Mouse (Mus musculus): ENCODE measurements around the gene Pear1.

The Pear1 gene

DNA sequence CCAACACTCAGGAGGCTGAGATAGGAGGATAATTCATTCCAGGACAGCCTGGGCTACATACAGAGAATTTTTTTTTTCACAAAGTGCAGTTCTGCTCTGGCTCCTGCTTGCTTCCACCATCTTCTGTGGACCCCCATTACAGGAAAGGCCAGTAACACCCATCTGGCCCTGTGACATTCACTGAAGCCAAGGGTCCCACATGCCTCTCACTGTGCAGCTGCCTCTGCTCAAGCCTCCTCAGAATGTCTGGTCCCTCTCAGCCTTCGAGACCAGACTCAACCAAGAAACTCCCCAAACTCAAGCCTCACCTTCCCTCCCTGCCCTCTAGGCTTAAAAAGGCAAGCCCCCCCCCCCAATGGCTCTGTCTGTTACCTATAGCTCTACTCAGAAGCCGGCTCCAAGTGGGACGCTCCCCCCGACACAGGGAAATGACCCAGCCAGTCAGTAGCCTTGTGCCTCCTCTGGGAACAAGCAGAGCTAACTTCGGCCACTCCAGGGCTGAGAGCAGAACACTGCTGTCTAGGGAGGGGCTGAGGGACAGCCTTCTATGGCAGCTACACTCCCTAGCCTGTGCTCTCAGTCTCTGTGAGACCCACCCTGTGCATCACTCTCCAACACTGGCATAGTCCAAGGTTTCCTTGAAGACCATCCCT lies 58.3 kb downstream of the Pear1 start:
- no peak for DNase-seq (ENCODE audit: low spot score)

DNA sequence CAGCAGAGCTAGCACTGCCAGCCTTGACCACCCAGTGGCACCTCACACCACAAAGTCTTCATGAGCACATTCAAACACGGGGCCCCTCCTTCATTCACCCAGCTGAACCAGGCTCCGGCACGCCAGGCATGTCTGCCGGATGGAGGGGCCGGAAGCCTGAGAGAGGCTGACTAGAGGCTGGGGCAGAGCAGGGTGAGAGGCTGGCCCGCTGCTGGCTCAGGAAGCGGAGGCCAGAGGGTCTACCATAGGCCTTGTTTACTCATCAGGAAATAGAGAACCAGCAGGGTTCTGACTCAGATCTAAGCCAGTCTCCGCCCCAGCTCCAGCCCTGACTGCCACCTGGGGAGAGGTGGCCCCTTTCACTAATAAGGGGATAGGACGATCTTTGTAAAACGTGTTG lies 59.0 kb downstream of the Pear1 start:
- no peak for DNase-seq (ENCODE audit: low spot score)

DNA sequence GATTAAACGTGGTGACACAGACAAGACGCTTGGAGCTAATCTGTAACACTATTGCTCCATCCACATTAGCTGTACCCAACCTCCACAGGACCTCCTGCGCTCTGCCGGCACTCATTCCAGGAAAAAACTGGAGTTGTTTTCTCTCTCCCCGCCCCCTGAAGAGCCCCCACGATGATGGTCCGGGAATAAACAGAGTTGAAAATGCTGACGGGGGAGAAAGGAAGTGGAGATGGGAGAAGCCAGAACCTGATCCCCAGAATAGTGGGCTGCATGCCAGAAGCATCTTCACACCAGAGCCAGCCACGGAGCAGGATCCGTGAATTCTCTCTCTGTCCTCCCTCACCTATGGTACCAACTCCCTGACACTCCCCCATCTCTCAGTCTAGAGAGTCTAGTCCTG lies 59.6 kb downstream of the Pear1 start:
- no peak for DNase-seq (ENCODE audit: low spot score)

DNA sequence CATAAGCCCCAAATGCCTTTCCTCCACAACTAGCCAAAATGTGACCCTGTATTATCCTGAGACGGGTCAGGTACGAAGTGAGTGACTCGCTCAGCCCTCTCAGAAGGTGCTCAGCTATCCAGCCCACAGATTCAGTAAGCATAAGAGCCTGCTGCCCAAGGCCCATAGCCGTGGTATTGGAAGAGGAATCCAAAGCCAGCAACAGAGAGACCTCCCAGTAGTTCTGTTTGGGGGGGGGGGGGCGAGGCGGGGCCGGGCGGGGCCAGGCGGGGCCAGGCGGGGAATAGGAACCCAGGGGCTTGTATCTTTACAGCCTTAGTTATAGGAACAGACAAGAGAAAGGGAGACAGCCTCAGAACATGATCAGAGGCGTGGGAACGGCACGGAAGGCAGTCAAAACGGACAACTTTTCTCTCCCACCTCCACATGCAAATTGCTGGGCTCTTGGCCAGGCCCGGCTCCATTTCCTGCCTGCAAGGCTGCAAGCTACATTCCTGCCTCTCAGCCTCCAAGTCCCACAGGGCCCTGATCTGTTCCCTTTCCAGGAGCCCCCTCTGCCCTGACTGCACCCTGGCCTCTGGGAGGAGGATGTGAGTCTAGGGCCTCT lies 60.3 kb downstream of the Pear1 start:
- DNase-seq (ENCODE audit: low spot score), result peak; percentile 79

DNA sequence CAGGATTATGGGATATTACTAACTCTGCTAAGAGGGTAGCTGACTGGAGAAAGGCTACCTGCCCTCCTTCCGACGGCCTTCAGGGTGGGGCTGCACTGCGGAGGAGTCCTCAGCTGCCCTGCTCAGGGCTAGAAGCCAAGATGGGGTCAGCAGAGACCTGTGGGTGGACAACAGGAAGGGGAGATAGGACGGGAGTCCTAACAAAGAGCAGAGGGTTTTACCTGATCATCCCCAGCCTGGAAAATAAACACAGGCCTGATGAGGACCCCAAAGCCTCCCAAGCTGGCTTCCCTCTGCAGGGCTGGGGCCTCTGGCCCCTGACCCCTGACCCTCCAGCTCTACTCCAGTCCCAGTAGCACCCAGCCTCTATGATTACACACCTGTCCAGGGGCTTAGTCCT lies 60.9 kb downstream of the Pear1 start:
- DNase-seq (ENCODE audit: low spot score), result no peak

DNA sequence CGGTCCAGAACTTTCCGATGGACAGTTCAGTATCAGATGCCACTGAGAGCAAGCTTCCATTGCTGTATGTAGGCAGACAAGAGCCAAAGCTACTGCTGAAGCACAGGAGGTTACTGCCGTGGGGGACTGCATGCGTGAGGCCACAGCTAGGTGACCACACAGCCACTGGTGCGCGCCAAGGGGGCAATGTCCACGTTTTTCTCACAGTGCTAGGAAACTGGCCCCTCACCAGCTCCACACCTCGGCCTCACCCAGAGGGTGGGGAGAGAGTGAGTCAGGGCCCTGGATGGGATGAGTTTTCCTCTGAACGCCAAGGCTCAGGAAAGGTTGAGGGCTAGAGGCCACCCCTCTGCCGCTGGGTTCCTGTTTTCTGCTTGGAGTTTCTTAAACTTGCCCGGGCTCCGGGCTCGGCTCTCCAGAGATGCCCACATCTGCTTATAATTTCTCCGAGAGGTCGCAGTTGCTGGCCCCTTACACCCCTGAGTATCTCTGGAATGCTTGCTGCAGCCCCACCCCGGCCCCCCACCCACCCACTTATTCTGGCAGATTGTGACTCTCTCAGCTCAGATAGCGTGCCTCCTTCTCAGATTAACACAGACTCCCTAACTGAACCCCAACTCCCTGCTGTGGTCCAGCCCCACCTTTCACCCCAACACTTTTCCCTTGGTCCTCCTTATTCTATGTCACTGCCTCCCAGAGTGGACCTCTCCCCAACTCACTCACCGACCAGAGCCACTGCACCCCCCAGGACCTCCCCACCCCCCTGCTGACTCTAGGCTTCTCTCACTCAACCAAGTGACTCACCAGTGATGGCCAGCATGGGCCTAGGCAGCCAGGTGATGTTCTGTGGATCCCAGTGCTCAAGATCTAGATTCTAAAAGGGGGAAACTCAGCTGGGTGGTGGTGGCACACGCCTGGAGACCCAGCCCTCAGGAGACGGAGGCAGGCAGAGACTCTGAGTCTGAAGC lies 62.4 kb downstream of the Pear1 start:
- no peak for DNase-seq (ENCODE audit: low spot score)

DNA sequence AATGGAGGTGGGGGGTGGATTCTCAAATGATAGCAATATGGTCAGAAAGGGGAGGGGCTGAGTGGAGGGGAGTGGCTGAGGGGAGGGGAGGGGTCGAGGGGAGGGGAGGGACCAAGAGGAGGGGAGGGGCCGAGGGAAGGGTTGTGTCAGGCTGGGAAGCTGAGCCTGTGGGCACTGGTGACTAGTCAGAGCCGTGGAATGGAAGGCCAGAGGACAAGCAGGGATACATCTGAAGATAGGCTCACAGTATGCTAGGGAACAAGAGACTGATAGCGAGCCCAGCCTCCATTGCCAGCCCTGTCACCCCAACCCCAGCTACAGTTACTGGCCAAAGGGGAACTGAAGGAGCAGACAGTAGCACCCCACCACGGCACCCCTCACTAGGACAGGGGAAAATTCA lies 65.5 kb downstream of the Pear1 start:
- no peak for DNase-seq (ENCODE audit: low spot score)

DNA sequence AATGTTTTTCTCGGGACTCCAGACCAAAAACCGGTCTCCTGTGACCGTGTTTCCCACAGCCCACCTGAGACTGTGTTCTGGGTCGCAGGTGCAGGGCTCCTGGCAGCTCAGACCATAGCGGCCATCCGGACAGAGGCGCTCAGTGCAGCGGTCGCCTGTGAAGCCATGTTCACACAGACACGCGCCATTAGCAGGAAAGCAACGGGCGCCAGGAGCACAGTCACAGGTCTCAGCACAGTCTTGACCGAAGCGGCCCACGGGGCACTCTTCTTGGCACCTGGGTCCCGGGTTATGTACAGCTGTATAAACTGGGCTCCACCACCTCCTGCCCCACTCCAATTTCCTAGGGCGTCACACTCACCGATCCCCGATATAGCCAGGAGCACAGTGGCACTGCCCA lies 67.6 kb downstream of the Pear1 start:
- DNase-seq (ENCODE audit: low spot score), result no peak

DNA sequence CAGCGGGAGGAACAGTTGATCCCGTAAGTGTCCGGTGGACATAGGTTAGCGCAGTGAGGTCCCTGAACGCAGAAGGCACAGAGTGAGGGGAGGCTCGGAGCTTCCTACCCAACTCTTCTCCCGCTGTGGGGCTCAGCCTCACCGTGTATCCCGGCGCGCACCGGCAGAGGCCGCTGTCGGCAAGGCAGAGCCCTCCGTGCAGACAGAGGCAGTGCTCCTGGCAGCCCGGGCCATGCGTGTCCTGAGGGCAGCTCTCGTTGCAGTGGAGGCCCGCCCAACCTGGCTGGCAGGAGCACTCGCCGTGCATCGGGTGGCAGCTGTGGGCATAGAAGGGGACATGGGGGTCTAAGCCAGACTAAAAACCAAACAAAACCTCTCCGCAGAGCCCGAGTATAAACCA lies 68.1 kb downstream of the Pear1 start:
- peak; percentile 79 for DNase-seq (ENCODE audit: low spot score)

DNA sequence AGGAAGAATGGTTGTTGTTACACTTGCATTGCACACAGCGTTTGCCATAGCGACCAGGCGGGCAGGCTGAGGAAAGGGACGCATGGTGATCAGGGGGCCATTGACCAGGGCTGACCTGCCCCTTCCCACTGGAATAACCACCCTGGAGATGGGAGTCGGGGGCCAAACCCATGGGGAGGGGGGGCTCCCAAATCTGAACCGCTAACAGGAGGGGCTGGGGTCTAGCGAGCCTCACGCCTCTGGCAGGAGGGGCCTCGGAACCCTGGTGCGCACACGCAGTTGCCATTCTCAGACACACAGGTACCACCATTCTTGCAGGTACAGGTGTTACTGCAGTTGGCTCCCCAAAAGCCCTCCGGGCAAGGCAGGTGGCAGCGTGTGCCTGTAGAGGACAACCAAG lies 70.3 kb downstream of the Pear1 start:
- DNase-seq (ENCODE audit: low spot score), result no peak

DNA sequence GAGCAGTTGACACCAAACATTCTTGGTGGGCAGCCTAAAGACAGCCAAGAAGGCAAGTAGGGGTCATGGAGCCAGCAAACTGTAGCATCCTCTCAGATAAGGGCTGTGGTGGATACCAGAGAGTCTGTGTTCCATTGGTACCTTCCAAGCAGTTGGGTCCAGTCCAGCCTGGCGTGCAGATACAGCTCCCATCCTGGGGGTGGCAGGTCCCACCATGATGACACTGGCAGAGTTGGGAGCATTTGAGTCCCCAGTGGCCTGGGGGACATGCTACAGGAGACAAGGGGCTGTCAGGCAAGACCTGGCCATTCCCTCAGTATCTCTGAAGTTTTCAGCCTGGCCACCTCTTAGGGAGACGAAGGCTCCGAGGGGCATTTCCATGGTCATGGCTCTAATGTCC lies 71.5 kb downstream of the Pear1 start:
- DNase-seq (ENCODE audit: low spot score), result no peak

DNA sequence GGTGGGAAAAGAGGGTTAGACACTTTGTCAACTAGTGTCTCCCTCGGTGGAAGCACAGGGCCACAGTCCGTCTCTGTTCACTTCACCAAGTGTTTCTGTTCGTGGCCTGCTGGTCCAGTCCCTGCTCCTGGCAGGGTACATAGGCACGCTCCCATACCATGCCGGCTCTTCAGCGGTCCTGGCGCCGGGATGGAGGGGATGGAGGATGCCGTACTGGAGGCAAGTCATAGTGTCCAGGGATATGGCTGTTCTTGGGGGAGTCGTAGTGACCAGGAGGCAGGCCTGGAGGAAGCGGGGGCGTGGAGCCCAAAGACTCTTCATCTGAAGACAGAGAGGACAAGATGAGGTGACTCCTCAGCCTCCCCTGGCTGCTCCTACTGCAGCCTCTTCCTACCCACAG lies 74.1 kb downstream of the Pear1 start:
- no peak for DNase-seq (ENCODE audit: low spot score)

DNA sequence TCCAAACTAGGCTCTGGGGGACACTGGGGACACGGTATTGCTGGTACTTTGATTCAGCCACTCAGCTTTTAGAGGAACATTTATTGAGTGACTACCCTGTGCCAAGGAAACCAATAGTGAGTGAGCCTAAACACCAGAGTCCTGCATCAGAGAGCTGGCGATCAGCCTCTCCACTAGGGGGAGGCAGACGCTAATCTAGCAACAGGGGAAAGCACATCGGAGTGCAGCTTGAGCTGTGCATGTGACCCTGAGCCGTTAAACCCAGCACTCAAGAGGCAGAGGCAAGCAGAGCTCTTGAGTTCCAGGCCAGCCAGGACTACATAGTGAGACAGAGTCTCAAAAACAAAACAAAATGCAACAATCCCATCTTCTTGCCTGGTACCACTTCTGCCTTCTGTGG lies 75.1 kb downstream of the Pear1 start:
- DNase-seq (ENCODE audit: low spot score), result peak; percentile 74

DNA sequence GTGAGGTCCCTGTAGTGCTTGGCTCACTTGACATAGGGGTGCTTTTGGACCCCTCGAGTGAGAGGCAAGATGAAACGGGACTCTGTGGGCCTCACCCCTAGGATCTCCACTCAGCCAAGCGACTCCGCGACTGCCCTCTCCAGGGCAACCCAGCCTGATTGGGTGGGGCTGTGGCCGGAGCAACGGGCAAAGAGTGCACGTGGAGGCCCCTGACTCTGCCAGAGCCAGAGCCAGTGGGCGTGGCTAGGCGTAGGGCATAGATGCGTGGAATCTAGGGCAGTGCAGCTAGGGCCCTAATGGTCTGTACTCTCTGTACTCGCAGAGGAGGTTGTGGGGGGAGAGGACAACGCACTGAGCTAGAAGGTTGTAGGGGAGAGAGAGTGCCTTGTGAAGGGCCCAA lies 75.7 kb downstream of the Pear1 start, which contains the start of gene Lrrc71:
TSS of gene Lrrc71 (minus strand) at position 195 of the 400 bp plus-strand sequence.
- no peak for DNase-seq (ENCODE audit: low spot score)

DNA sequence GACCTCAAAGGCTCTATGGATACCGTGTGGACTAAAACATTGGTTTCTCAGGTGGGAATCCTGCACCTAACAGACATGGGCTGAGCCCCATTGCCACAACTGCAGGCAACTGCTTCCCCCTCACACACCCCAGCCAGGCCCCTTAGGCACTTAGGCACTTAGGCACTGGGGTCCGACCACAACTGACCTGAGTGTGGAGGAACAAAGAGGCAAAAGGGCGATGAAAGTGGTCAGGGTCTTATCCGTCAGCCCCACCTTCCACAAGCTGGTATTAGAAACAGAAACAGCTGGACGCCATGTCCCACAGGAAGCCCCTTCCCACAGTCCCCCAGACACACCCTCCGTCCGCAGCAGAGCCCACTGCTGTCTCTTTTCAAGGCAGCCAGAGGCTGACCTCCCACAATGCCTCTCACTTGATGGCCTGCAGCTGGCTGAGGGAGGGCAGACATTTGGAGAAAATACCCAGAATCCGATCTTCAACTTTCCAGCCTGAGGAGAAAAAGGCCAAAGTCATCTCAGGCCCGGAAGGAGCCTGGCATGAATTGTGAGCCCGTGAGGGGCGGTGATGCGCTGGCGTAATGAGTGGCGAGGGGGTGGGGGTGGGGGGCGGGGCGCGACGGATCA lies 79.0 kb downstream of the Pear1 start:
- DNase-seq (ENCODE audit: low spot score), result no peak

DNA sequence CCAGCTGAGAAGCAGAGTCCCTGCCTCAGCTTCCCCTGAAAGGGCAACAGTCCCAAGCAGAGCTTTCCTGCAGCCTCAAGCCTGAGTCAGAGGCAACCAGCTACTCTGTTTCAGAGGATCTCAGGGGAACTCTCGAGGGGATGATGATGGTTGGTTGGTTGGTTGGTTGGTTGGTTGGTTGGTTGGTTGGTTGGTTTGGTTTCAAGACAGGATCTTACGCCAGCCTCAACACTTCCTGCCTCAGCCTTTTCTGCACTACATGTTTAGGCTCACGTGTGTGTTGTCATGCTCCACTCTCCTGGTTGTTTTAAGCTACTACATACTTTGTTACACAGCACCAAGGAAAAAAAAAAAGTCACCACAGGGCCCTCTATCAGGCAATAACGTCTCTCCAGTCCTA lies 80.2 kb downstream of the Pear1 start:
- DNase-seq (ENCODE audit: low spot score), result no peak

DNA sequence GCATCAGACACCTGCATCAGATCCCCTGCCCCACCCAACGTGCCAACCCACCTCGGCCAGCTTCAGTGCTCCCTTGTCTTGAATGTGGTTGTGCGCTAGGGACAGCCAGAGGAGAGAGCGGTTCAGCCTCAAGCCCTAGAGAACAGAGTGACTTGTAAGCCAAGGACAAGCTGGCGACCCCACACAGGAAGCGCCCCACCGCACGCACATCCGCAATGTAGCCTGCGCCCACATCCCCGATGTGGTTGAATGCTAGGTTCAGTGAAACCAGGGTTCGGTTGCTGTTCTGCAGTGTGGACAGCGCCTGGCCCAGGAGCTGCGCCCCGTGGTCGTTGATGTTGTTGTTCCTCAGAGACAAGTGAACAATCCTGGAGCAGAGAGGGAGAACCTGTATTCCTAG lies 81.4 kb downstream of the Pear1 start:
- no peak for DNase-seq (ENCODE audit: low spot score)

DNA sequence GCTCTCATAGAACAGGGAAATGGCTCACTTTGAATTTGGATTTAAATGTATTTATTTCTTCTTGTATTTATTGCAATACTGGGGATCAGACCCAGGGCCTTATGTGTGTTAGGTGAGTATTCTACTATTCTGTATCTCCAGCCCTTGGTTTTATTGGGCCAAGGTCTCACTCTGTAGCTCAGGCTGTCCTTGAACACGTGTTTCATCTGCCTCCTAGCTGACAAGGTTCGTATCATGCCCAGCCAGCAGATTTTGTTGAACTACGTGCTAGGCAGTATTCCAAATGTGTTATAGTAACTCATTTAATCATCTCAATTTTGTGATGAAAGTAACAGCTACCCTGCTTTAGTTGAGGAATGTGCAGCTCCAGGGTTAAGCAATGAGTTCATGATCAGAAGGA lies 82.1 kb downstream of the Pear1 start:
- DNase-seq (ENCODE audit: low spot score), result no peak

DNA sequence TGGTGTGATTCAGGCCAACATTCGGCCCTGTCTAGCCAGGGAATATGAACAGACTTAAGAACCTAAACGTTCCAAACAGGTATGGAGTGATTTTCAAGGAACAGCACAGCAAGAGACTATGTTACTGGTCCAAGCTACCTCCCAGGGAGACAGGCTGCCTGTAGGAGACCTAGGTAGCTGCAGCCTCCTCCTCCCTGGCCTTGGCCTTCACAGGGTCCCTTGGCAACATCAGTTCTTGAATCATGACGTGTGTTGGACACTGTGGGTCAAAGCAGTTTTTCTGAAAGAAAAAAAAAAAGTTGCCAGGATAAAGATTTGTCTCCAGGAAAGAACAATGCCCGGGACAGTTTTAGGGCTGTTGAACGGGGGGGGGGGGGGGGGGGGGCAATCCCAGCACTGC lies 85.2 kb downstream of the Pear1 start:
- DNase-seq (ENCODE audit: low spot score), result no peak

DNA sequence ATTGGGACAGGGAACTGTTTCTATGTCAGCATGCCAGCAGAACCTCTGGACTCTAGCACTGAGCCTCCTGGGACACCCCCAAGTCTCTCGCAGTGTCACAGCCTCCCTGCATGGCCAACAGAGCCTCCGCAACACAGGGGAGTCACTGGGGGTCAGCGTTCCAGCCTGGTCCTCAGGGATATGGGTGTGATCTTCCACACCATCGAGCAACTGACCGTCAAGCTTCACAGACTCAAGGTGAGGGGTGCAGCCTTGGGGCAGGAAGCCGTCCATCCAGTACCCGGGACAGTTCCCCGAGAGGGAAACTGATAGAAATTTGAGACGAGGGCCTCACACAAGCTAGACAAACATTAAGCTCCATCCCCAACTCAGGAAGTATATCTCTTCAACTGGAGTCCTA lies 88.8 kb downstream of the Pear1 start:
- DNase-seq (ENCODE audit: low spot score), result no peak

DNA sequence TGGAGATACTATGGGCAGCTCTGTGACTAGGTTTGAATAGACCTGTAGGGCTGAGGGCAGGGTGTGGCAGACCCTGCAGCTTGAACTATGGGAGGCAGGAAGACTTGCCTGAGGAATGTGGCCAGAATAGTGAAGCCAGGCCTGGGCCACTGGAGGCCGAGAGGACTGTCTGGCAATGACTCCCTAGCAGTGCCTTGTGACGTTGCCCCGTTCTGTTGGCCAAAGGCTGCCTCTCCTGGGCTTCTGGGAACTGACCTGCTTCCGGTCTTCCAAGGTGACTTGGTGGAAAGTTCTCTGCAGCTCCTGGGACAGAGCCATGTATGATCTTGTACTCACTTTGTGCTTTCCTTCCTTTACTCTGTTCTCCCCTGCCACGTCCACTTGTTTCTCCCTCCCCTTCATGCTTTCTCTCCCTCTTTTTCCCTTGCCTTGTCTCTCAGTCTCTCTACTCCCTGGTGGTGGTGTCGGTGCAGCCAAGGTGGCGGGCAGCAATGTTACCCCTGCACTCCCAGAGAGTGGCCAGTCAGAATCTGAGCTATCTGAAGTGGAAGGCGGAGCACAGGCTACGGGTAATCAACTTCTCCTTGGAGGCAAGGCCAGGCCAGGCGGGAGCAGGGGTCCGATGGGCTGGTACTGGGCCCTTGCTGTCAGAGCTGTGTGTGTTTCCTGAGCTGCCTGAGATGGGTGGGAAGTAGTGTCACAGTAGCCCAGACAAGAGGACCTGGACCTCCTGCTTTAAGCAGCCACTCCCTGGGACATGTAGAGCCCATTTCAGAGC lies 89.9 kb downstream of the Pear1 start:
- no peak for DNase-seq (ENCODE audit: low spot score)

DNA sequence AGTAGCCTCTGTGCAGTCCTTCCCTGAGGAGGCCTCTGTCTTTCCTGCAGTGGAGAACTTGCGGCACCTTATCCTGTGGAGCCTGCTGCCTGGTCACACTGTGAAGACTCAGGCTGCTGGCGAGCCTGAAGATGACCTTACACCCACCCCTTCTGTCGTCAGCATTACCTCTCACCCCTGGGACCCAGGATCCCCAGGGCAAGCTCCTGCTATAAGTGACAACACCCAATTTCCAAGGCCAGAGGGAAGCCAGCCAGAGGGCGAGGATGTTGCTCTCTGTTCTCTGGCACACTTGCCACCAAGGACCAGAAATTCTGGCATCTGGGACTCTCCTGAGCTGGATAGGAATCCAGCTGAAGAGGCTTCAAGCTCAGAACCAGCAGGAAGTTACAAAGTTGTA lies 91.0 kb downstream of the Pear1 start:
- DNase-seq (ENCODE audit: low spot score), result no peak

All from layer of hippocampus, adult 11-12 months (tissue).